Mouse (Mus musculus) liver, embryonic 14.5 days (tissue): ENCODE measurements around the gene Lpp.

Experiments
- CTCF ChIP-seq: IDR thresholded peaks from 2 replicates; pipeline ENCODE4 v1.5.1; 2016; ENCODE audit warnings: antibody characterized with exemption, low read depth, control low read depth
- EP300 ChIP-seq: IDR thresholded peaks from 2 replicates; pipeline ENCODE4 v1.6.1; 2016; ENCODE audit warnings: antibody characterized with exemption, low read depth

- no peak for TF ChIP-seq CTCF
- TF ChIP-seq EP300 = no peak
Observed at GRCm38 (mm10) chr16:24992494-24992893, 599.2 kb downstream of the Lpp start.
